Mouse (Mus musculus): ENCODE results near the gene Trim25. TPM values are rescaled to one million over a fixed set of nuclear protein-coding genes. Genes with fewer than 3 reads are reported as not detected.

Trim25 gene
- 24.8 and 70.0 TPM in 2 replicates for polyA plus RNA-seq (2015; fragmentation: Nextera tagmentation; extraction: Ambion mirVana)

DNA sequence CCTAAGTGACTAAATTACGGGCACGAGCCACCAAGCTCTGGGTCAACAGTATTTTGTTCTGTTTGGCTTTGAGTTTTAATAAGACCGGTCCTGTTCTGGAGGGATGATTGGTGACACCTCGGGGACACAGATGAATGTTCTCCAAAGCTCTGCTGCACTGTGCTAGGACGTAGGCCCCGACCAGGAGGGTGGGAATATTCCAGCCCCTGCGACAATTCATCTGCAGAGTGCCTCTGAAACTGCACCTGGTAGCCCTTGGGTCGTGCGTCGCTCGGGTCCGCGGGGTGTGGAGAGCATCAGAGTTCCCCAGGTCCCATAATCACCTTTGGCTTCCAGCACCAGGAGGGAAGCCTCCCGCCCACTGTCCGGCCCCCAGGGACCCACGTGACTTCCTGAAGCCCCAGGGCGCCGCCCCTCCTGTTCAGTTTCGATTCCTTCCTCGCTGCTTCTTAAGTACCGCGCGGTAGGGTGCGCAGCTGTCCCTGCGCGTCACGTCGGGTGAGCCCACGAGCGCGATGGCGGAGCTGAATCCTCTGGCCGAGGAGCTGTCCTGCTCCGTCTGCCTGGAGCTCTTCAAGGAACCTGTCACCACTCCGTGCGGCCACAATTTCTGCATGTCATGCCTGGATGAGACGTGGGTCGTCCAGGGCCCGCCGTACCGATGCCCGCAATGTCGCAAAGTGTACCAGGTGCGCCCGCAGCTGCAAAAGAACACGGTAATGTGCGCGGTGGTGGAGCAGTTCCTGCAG lies at the start of gene Trim25:
TSS of gene Trim25 (plus strand) at position 403 of the 749 bp plus-strand sequence.

DNA sequence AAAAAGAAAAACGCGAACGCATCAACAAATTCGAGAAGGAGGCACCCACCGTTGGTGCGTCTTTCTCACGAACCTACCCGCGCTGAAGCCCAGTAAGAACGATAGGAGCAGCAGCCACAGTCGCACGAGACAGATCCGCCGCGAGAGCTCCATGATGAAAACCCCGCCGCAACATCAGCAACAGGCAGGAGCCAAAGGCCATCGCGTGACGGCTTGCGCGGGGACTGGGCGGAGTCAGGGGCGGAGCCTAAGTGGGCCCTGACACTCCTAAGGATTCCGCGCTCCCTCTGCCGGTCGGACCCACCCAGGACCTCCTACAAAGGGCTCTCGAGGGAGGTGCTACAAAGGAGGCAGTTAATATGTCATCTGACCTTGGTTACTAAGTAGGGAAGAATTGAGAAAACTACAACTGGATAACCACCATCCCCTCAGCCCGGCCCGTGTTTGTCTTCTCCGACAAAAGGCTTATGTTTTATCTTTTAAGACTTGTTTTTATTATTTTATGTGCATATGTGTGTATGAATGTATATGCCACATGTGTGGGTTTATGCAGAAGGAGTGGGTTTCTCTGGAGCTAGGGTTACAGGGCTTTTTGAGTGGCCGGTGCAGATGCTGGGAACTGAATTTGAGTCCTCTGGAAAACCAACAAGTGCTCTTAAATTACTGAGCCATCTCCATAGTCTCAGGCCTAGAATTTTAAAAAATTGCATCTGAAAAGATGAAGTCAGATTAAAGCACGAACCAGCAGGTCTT lies 43.8 kb upstream of the Trim25 start, which contains the start of gene Scpep1:
TSS of gene Scpep1 (minus strand) at position 249 of the 753 bp plus-strand sequence.

DNA sequence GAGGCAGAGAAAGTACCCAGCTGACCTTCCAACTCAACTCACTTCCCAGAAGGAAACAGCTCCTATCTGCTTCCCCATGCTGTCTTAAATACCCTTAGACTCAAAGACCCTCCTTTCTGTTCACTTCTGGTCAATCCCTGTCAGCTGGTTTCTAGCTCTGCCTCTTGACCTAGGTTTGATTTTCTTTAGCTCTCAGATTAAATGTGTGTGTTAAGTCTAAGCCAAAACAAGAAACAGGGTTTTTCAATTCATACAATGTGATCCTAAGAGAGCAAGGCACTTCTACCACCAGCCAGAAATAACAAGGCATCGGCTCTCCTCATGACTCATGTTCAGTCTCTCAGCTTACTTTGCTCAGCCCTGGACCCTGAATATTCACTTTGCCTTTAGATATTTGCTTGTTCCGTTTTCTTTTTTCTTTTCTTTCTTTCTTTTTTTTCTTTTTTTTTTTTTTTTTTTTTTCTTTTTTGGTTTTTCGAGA lies 32.3 kb upstream of the Trim25 start, which contains the start of gene Elobl:
TSS of gene Elobl (minus strand) at position 51 of the 481 bp plus-strand sequence.

DNA sequence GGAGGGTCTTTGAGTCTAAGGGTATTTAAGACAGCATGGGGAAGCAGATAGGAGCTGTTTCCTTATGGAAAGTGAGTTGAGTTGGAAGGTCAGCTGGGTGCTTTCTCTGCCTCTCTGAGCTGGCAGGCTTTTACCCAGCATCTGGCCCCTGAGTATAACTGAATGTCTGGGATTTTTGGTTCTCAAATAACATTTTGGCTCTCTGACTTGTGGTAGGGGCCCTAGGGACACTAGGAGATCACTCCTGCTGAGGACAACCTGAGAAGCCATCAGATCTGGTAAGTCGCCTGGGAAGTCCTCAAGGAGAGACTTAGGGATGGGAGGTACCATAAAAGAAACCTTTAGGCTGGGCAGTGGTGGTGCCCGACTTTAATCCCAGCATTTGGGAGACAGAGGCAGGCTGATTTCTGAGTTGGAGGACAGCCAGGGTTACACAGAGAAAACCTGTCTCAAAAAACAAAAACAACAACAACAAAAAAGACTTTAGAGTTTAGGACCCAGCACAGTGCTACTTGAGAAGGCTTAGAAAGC lies 28.9 kb upstream of the Trim25 start, which contains the start of gene Coil:
TSS of gene Coil (plus strand) at position 51 of the 531 bp plus-strand sequence.

DNA sequence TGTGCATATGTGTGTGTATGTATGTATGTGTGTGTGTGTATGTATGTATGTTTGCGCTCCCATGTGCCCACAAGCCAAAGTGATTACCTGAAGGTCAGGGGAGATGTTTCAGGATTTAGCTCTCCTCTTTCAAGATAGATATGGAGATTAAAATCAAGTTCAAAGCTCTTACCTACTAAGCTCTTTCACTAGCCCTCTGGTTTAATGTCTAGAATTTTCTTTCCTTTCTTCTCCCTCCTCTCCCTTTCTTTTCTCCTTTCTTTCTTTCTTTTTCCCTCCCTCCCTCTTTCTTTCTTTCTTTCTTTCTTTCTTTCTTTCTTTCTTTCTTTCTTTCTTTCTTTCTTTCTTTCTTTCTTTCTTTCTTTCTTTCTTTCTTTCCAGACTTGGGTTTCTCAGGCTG lies 67.6 kb downstream of the Trim25 start, which contains the start of gene Dgke:
TSS of gene Dgke (minus strand) at position 101 of the 400 bp plus-strand sequence.

Other genes starting within 250 kb of the Trim25 start
- 11.7 and 18.6 TPM in 2 replicates for gene Akap1, start 134.8 kb upstream of the Trim25 start, polyA plus RNA-seq (2015; fragmentation: Nextera tagmentation; extraction: Ambion mirVana)
- 117 and 188 TPM in 2 replicates for gene Scpep1, start 43.9 kb upstream of the Trim25 start, polyA plus RNA-seq (2015; fragmentation: Nextera tagmentation; extraction: Ambion mirVana)
- 0.19 and 1.0 TPM in 2 replicates for gene Elobl, start 32.4 kb upstream of the Trim25 start, polyA plus RNA-seq (2015; fragmentation: Nextera tagmentation; extraction: Ambion mirVana)
- gene Coil, start 29.1 kb upstream of the Trim25 start, polyA plus RNA-seq (2015; fragmentation: Nextera tagmentation; extraction: Ambion mirVana), result 9.1 and 11.0 TPM in 2 replicates
- gene Dgke, start 67.5 kb downstream of the Trim25 start, polyA plus RNA-seq (2015; fragmentation: Nextera tagmentation; extraction: Ambion mirVana), result 4.2 TPM in 2 replicates
- gene Gm525, start 74.5 kb downstream of the Trim25 start, polyA plus RNA-seq (2015; fragmentation: Nextera tagmentation; extraction: Ambion mirVana), result 0.70 TPM in 1 of 2 replicates, not detected in the other

Measured in adrenal gland, postnatal 0 days (tissue).